Mouse (Mus musculus) adrenal gland, postnatal 25 days (tissue): Measurements from ENCODE around the gene Theg. TPM values are rescaled to one million over a fixed set of nuclear protein-coding genes. Genes with fewer than 3 reads are reported as not detected.

ENCODE experiments used
- DNase-seq: peaks from one replicate; pipeline ENCODE4 v3.0.0; 2021; ENCODE audit warnings: mixed read lengths
- total RNA-seq: library from RNA; stranded (reverse); gene quantifications from 2 replicates; pipeline ENCODE4 v1.2.3, GENCODE M21; 2021

The Theg gene
- total RNA-seq, 1 experiment from 2014 or later: not detected

- peak; percentile 88 for DNase-seq
Measured at GRCm38 (mm10) chr10:79554330-79555237, 32.5 kb downstream of the Theg start, which contains the start of gene Mier2. Mier2 (minus strand) TSS chr10:79555199.

- no peak for DNase-seq
Measured at GRCm38 (mm10) chr10:79553691-79554090, 33.4 kb downstream of the Theg start.

GRCm38 (mm10) chr10:79553176-79553575, 34.0 kb downstream of the Theg start:
- DNase-seq: no peak

GRCm38 (mm10) chr10:79552531-79552930, 34.6 kb downstream of the Theg start:
- DNase-seq: no peak

GRCm38 (mm10) chr10:79550366-79550765, 36.8 kb downstream of the Theg start:
- DNase-seq: no peak

- no peak for DNase-seq
Measured at GRCm38 (mm10) chr10:79548971-79549723, 38.0 kb downstream of the Theg start.

- DNase-seq: no peak
Measured at GRCm38 (mm10) chr10:79548546-79548945, 38.6 kb downstream of the Theg start.

- no peak for DNase-seq
Measured at GRCm38 (mm10) chr10:79547148-79547675, 39.9 kb downstream of the Theg start.

GRCm38 (mm10) chr10:79546483-79546882, 40.6 kb downstream of the Theg start:
- no peak for DNase-seq

- no peak for DNase-seq
Measured at GRCm38 (mm10) chr10:79545891-79546290, 41.2 kb downstream of the Theg start.

- no peak for DNase-seq
Measured at GRCm38 (mm10) chr10:79544631-79545030, 42.5 kb downstream of the Theg start.

GRCm38 (mm10) chr10:79543884-79544597, 43.1 kb downstream of the Theg start:
- DNase-seq: peak; percentile 44

- DNase-seq: no peak
Measured at GRCm38 (mm10) chr10:79542171-79542570, 45.0 kb downstream of the Theg start.

- no peak for DNase-seq
Measured at GRCm38 (mm10) chr10:79541522-79541921, 45.6 kb downstream of the Theg start.

GRCm38 (mm10) chr10:79540746-79541145, 46.4 kb downstream of the Theg start:
- DNase-seq: no peak

- DNase-seq: no peak
Measured at GRCm38 (mm10) chr10:79539701-79540495, 47.2 kb downstream of the Theg start.

- no peak for DNase-seq
Measured at GRCm38 (mm10) chr10:79538873-79539272, 48.3 kb downstream of the Theg start.

GRCm38 (mm10) chr10:79538323-79538722, 48.8 kb downstream of the Theg start:
- no peak for DNase-seq

GRCm38 (mm10) chr10:79537781-79538180, 49.4 kb downstream of the Theg start:
- DNase-seq: no peak

- DNase-seq: no peak
Measured at GRCm38 (mm10) chr10:79537271-79537670, 49.9 kb downstream of the Theg start.

- DNase-seq: no peak
Measured at GRCm38 (mm10) chr10:79536461-79537080, 50.6 kb downstream of the Theg start.
